Mouse (Mus musculus) lung, adult 2 months (tissue): Measurements from ENCODE around the gene Rnaseh2c.

ENCODE experiments used
- CTCF ChIP-seq: fragments of 200-500 bp; IDR thresholded peaks from 2 replicates; pipeline ENCODE4 v1.5.1; 2011; ENCODE audit warnings: mild to moderate bottlenecking, low read length, control low read depth; ENCODE audit not compliant: insufficient read depth
- POLR2A ChIP-seq: fragments of 200-500 bp; IDR thresholded peaks from 2 replicates; pipeline ENCODE4 v1.6.1; 2011; ENCODE audit warnings: low read depth, mild to moderate bottlenecking, control low read depth, low read length, borderline replicate concordance; ENCODE audit errors: extremely low read depth

DNA sequence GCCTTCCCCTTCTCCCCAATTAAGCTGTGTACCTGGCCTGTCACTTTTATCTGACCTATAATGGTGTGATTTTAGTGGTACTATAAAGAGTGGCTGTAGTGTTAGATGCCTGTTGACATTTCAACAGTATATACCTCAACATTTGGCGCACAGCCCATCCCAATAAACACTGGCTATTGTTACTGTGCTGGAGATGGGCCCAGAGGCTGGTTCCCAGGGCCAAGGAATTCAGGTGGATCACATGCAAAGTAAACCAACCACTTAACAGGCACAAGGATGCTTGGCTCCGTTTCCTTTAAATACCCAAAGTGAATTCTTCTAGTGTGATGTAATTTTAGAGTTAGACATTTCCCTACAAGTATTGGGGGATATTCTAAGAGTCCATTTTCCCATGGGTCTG, 13.3 kb downstream of the Rnaseh2c start:
- TF ChIP-seq CTCF (no peak), POLR2A (no peak)
